8 mouse cellular contexts compared by ENCODE assay signal in genomic region chr2:80581043-80581711, GRCm38 (mm10). TPM values are rescaled to one million over a fixed set of nuclear protein-coding genes. Genes with fewer than 3 reads are reported as not detected.
DNase-seq lines count a peak whose midpoint lies in the region; ATAC-seq and TF ChIP-seq lines count a peak whose summit lies in the region.

TSS of gene Nckap1 (minus strand) at chr2:80581380.

- H3K4me3 ChIP-seq in gastrocnemius, adult 2 months: peak within 1 kb of the TSS; percentile 97
- H3K4me3 ChIP-seq in hindbrain, embryonic 16.5 days (ENCODE audit: low read length): peak within 1 kb of the TSS; percentile 93

- peak within 1 kb of the TSS; percentile 96 for H3K27ac ChIP-seq in gastrocnemius, adult 2 months
- peak within 1 kb of the TSS; percentile 98 for H3K27ac ChIP-seq in hindbrain, embryonic 16.5 days (ENCODE audit: low read depth, low read length)

- peak; percentile 80 for ATAC-seq in activated CD4-positive, CD25-positive, alpha-beta regulatory T cell, adult 4 months
- peak; percentile 84 for ATAC-seq in common myeloid progenitor, adult 5-6 weeks (replicated peaks; ENCODE audit: low read depth, poor library complexity, severe bottlenecking)
- ATAC-seq in hindbrain, embryonic 16.5 days: peak; percentile 96

- peak within 1 kb of the TSS; percentile 75 for H3K4me2 ChIP-seq in hindbrain, embryonic 16.5 days (ENCODE audit: low read length)

- intact Hi-C loops in gastrocnemius, adult 2 months (cut with DNase I): loop anchor here (1.0 to 2.0 kb wide), 2 partner anchors 36 to 57 kb away; partner anchors contain the start of genes Dusp19 and Nup35

- TF ChIP-seq CTCF in gastrocnemius, adult 2 months (IDR thresholded peaks at IDR 0.05): peak; percentile 90

- under 1% methylated on average over 78 of the region's 88 CpGs for WGBS in hindbrain, embryonic 16.5 days

- no peaks in the 10 kb centered on the region for H3K36me3 ChIP-seq in hindbrain, embryonic 16.5 days (ENCODE audit: control insufficient read depth, insufficient read depth, low read length)

- DNase-seq in gastrocnemius, adult 2 months: peak; percentile 95
- peak; percentile 85 to 88 for DNase-seq in left cerebral cortex, adult 18-20 months (ENCODE audit: low spot score in 2 of 2)
- peak; percentile 92 to 94 for DNase-seq in lung, postnatal 4 days
- peak; percentile 77 to 83 for DNase-seq in right cerebral cortex, adult 2 months (ENCODE audit: low spot score in 2 of 2)
- peak; percentile 91 for DNase-seq in urinary bladder, postnatal 14 days (ENCODE audit: low spot score)

- peak within 1 kb of the TSS; percentile 97 for H3K9ac ChIP-seq in hindbrain, embryonic 16.5 days (ENCODE audit: low read depth, low read length)

- no peaks in the 10 kb centered on the region for H3K27me3 ChIP-seq in hindbrain, embryonic 16.5 days (replicated peaks; ENCODE audit: control insufficient read depth, insufficient read depth, low read length)

- peaks cover 15% of the 10 kb centered on the region for H3K4me1 ChIP-seq in hindbrain, embryonic 16.5 days (ENCODE audit: control insufficient read depth, insufficient read depth, low read depth, low read length)

- no peaks in the 10 kb centered on the region for H3K9me3 ChIP-seq in hindbrain, embryonic 16.5 days (ENCODE audit: control insufficient read depth, low read length)

RNA-seq across cellular contexts. Expression of gene Nckap1, which starts in this region (rescaled TPM):
- 1 to 10 TPM; 2.1 to 3.0 TPM for polyA plus RNA-seq in activated CD4-positive, CD25-positive, alpha-beta regulatory T cell, adult 4 months (2017; shearing (Covaris generic))
- 14.7 and 16.3 TPM in 2 replicates for total RNA-seq in common myeloid progenitor, adult 5-6 weeks (2017)
- 10 to 100 TPM; 43.9 to 52.0 TPM for total RNA-seq in gastrocnemius, adult 2 months (2021)
- polyA plus RNA-seq in hindbrain, embryonic 16.5 days (2015; fragmentation: Nextera tagmentation; extraction: Ambion mirVana): 63.0 and 88.0 TPM in 2 replicates
- total RNA-seq in left cerebral cortex, adult 18-20 months (2021): 100 to 1,000 TPM; 412 to 413 TPM

Comparison
In these comparisons a context has a peak if more than half of its experiments do, and no peak if none do; other contexts are left out.
1. Peak in every context shown above with its lines: DNase-seq, ATAC-seq, H3K4me3 ChIP-seq and H3K27ac ChIP-seq.
2. RNA of gene Nckap1 (total RNA-seq): 412 to 413 TPM in left cerebral cortex, adult 18-20 months; 43.9 to 52.0 TPM in gastrocnemius, adult 2 months and 14.7 to 16.3 TPM in common myeloid progenitor, adult 5-6 weeks; every median in the first group is over 4 times any median in the second.
3. RNA of gene Nckap1 (polyA plus RNA-seq): 63.0 to 88.0 TPM in hindbrain, embryonic 16.5 days; 2.1 to 3.0 TPM in activated CD4-positive, CD25-positive, alpha-beta regulatory T cell, adult 4 months; every median in the first group is over 10 times any median in the second.